Mouse (Mus musculus): ENCODE results near the gene Polr1b.
A peak's percentile ranks its signal among the peaks of the same experiment; 100 is the strongest.

The Polr1b gene

DNA sequence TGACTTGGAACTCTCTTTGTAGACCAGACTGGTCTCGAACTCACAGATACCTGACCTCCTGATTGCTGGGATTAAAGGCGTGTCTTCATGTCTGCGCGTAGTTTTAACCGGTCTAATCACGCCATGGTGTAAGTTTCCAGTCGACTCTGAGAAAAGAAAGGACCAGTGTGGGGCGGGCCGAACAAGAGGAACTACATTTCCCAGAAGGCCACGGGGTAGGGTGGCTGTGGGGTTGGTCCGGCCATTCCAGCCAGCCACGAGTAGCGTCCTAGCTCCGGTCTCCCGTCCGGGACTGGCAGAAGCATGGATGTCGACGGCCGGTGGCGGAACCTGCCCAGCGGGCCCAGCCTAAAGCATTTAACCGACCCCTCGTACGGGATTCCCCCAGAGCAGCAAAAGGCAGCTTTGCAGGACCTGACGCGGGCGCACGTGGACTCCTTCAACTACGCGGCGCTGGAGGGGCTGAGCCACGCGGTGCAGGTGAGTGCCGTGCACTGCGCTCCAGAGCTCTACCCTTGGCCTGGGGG is at the start of gene Polr1b:
TSS of gene Polr1b (plus strand) at position 212 of the 527 bp plus-strand sequence.
- peak; percentile 76 for DNase-seq (ENCODE audit: low spot score)

GRCm38 (mm10) chr2:129052451-129052983 is 48.3 kb upstream of the Polr1b start:
- DNase-seq (ENCODE audit: low spot score) = no peak

DNA sequence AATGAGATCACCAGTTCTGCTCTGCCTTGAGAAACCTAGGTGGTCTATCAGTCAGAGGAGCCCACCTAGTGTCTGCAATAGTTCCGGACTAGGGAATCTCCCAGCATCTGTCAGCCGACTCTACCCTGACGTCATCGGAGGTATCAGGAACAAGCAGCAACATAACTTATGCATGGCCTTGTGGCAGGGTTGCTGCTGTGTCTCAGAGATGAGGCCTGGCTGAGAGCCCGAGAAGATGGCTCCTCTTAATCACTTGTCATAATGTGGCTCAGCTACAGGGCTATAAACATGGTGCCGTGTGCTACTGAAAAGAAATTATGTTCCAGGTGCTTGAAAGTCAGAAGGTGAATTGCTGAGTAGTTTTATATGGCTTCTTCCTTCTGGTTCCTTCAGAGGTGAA is 45.1 kb upstream of the Polr1b start:
- no peak for DNase-seq (ENCODE audit: low spot score)

DNA sequence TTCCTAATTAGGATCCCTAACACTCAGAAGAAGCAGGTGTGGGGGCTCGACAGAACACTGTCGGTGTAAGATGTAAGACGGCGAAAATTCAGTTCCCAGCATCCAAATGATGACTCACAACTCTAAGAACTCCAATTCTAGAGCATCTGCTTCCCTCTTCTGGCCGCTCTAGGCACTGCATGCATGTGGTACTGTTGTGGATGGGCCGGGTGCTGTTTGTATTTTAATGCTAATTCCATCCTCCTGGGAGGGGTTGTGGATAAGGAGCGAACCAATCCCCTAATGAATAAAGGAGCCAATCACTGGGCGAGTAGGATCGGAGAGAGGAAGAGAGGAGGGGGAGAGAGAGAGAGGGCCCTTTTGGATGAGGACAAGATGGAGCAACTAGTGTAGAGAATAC is 44.2 kb upstream of the Polr1b start:
- no peak for DNase-seq (ENCODE audit: low spot score)

DNA sequence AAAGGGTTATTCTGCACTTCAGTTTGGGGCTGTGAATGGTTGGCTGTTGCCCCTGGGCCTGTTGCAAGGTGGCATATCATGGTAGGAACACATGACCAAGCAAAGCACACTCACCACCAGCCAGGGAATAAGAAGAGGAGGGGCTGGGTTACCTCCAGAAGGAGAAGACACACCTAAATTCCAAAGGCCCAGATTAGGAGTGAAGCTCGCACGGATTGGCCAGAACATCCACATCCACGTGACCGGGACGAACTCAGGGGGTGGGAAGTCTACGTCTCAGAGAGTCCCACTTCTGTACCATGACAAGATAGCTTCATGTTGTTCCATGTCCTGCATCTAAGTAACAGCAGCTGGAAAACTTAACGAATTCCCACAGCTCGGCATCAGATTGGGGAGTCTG is 43.5 kb upstream of the Polr1b start:
- no peak for DNase-seq (ENCODE audit: low spot score)

DNA sequence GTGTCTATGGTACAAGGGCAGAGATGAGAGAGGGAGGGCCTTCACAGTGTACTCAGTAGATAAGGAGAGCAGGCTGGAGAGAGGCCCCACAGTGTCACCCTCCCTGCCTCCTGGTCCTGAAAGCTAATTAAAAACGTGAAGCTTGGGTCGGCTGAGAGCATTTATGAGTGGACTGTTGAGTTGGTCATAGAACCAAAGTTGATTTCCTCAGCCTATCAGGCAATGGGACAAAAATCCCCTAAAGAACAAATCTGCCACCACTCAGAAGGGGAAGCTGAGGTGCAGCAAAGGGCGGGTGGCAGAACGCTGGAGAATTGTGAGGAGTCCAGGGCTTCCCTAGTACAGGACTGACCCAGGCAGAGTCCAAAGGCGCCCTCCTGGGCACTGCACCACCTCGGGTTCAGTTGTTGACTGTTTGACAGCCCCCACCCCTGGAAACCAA is 42.9 kb upstream of the Polr1b start:
- DNase-seq (ENCODE audit: low spot score) = no peak

DNA sequence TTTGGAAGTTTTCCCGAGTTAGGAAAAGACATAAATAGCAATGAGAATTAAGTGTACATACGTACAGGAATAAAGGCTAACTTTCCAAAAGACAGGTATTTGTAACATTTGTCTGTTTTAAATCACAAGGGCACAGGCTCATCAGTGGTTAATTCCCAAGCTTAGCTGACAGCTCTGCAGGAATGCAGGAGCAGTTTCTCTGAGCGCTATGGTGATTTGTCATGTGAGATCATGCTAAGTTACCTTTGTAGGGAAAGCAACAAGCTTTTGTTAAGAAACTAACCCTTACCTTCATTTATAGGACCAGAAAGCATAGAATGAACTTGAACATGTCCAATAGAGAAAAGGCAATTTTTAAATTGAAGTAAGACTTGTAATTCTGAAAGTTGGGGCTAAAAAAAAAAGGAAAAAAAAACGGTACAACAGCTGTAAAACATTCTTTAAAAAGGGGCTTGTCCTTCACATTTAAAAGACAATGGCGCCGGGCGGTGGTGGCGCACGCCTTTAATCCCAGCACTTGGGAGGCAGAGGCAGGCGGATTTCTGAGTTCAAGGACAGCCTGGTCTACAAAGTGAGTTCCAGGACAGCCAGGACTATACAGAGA is 39.2 kb upstream of the Polr1b start:
- DNase-seq (ENCODE audit: low spot score) = no peak

DNA sequence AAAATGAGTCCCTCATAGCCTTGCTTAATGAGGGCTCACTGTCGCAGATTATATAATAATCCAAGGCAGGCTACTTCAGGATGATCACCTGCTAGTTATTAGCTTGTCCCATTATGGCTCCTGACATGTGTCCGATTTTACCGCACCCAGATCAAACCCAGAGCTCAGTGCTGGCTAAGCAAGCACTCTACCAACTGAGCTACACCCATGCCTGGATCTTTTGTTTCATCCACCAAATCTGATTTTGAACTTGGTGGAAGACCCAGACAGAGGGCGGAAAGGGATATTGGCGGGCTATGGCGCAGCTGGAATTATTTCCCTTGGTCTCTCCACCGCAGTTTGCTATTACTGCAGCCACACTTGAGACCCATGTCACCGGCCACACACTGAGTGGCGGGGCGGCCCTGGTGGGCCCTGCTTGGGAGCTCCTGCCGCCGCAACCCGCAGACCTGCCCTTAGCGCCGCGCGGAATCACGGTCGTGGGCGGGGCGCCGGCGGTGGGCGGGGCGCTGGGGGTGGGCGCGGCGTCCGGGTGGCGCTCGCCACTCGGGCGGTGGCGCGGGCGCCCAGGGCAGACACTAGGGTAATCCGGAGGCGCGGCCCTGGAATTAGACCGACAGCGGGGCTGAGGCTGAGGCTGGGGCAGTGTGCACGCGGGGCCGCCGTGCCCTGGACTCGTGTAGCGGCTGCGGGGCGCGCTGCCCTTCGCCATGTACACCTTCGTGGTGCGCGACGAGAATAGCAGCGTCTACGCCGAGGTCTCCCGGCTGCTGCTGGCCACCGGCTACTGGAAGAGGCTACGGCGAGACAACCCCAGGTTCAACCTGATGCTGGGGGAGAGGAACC is 35.1 kb upstream of the Polr1b start, which contains the start of gene Ttl:
TSS of gene Ttl (plus strand) at position 506 of the 846 bp plus-strand sequence.
- DNase-seq (ENCODE audit: low spot score) = peak; percentile 77

GRCm38 (mm10) chr2:129066326-129066725 is 34.5 kb upstream of the Polr1b start:
- peak; percentile 40 for DNase-seq (ENCODE audit: low spot score)

- no peak for DNase-seq (ENCODE audit: low spot score)
These were observed 30.5 kb upstream of the Polr1b start for GRCm38 (mm10) chr2:129070296-129070695.

GRCm38 (mm10) chr2:129078313-129078712 is 22.5 kb upstream of the Polr1b start:
- DNase-seq (ENCODE audit: low spot score) = no peak

GRCm38 (mm10) chr2:129079194-129079593 is 21.6 kb upstream of the Polr1b start:
- DNase-seq (ENCODE audit: low spot score) = no peak

DNA sequence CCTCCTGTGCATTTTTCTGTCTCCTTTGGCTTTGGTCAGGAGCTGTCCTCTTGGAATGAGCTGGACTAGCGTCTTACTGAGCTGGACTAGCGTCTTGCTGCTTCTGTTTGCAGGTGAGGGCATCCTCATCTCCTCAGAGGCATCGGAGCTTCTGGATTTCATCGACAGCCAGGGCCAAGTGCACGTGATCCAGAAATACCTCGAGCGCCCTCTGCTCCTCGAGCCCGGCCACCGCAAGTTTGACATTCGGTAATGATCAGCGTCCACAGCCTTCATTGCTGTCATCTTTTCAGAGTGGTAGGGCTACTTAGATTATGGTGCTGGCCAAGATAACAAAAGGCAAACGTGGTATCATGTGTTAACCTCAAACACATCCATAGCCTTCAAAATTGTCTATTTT is 19.7 kb upstream of the Polr1b start:
- no peak for DNase-seq (ENCODE audit: low spot score)

DNA sequence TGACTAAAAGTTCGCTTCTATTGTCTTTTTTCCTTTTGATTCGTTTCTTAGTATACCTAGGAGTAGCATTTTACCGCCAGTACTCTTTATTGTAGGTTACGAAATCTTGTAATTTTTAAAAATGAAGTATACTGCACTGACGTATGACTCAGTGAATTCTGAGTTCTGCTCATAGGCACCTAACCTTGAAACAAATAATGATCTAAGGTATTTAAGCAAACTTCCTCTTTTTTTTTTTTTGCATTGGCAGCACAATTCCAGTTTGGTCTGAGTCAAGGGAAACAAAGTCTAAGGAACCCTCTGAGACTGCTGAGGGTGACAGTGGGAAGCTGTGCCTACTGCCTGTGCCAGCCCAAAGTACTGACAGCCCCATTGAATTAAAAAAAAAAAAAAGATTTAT is 17.3 kb upstream of the Polr1b start:
- no peak for DNase-seq (ENCODE audit: low spot score)

DNA sequence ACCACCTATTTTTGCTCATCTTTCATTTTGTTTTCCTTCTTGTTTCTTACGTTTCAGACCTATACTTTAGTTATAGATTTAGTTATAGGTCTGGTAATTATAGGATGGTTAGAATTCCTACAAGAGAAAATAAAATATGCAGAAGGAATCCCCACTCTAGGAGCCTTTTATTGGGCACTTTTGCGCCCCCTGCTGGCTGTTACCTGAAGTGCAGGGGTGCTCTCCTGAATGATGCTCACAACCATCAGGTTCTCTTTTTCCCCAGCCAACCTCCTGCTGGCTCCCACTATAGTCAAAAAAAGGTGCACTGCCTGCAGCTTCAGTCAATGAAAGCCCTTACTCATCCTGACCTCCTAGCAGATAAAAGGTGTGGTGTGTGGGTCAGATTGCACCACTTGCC is 15.8 kb upstream of the Polr1b start:
- DNase-seq (ENCODE audit: low spot score) = no peak

DNA sequence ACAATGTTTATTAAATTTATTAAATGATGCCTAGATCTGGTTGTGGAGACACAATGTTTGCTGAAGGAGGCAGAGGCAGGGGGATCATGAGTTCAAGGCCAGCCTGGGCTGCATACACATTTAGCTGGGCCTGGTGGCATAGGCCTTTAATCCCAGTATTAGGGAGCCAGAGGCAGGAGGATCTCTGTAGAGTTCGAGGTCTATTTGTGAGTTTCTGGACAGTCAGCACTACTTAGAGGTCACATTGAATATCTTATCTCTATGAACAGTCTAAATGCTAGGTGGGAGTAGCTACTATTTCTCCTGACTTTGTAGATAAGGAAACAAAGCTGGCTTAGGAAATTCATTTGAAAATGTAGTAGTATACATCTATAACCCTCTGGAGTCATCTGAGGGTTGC is 13.3 kb upstream of the Polr1b start:
- DNase-seq (ENCODE audit: low spot score) = no peak

DNA sequence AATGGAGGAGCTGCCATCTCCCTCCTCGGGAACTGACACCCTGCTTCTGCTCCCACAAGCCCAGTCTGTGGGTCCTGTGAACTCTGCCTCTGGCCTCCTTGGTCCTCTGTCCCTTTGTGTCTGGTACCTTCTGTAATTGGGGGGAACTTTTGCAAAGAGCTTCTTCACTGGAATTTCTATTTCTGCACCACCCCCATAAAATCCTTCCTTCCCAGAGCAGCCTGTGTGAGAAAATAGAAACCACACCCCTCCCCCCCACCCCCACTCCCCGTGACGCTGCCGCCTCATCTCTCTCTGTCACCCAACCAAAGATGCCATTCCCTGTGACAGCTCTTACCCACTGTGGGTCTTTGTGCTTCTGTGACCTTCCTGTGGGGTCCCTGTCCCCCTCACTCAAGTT is 10.4 kb upstream of the Polr1b start:
- no peak for DNase-seq (ENCODE audit: low spot score)

GRCm38 (mm10) chr2:129092810-129093209 is 8.0 kb upstream of the Polr1b start:
- DNase-seq (ENCODE audit: low spot score) = no peak

DNA sequence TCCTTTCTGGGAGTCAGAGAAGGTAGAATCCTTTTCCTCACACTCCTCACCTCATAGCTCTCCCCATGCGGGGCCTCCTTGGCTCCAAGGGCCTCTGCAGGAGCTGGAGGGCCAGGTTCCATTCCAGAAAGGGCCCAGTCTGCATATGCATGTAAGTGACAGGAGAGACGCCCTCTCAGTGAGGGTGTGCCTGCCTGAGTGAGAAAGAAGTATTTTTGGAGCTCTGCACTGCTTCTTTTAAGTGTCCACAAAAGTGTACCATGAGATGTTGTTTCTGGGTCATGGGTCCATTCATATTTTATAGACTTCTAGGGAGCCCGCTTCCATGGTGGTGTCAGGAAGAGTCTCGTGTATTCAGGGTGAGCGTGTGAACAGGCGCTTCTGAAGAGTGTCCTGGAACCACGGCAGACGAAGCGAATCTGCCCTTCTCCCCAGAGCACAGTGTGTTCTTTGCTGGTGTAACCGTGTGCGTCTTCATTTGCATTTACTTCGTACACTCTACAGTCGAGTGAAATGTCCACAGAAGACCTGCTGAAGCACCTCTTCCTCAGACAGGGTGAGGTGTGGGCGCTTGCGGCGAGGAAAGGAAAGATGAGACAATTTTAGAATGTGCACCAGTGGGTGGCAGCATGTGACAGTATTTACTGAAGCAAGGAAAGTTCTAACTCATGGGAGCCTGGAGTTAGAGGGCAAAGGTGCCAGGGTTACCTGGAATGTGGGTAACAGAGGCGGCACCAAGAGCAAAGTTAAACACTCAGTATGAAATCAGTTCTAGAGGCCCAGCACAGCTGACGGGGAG is 6.7 kb upstream of the Polr1b start:
- no peak for DNase-seq (ENCODE audit: low spot score)

DNA sequence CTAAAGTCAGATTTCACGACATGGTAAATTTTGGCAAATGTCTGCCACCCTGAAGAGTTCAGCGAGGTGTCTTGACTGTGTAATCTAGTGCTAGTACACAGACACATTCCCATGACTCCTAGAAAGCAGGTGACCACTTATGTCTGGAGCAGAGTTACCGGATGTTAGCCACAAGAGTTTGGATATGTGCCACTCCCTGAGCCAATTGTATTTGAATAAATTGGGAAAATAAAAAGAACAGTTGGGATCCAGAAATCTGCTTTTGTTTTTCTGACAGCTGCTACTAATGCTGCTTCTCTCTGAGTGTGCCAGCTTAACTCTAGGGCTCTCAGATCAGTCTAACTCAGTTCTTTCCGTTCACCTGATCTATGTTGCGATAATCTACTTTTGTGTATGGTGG is 12.1 kb downstream of the Polr1b start:
- DNase-seq (ENCODE audit: low spot score) = no peak

DNA sequence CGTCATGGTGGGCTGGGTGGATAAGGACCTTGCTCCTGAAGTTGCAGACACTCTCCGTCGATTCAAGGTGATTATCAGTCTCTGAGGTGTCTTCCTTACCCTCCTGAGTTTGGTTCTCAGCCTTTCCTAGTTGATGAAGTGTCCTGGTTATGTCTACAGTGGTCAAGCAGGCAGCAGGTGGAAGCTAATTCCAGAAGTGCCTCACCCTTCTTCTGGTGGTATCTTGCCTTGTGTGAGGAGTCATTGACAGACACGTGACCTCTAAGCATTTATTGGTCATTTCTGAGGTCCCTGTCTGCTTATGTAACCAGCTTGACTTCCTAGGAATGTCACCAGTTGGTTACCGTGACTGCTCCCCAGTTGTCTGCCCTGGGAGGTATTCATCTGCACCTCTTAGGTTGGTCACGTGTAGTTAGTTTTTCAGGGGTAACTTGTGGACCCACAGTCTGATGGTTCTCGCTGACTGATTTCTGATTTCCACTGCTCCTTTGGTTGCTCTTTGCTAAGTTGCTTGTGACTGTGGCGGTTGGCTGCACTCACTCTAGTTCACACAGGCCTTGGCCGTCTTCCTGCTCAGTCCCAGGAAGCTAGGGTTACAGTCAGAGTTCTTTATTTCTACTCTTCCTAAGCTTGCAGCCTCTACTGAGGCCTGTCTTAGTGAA is 15.0 kb downstream of the Polr1b start:
- DNase-seq (ENCODE audit: low spot score) = no peak

- no peak for DNase-seq (ENCODE audit: low spot score)
These were observed 15.6 kb downstream of the Polr1b start for GRCm38 (mm10) chr2:129116368-129116739.

All from urinary bladder, postnatal 25 days (tissue).